ENCODE assay signal across 8 mouse cellular contexts in genomic region chr6:98949286-98949685, GRCm38 (mm10).
DNase-seq lines count a peak whose midpoint lies in the region; ATAC-seq and TF ChIP-seq lines count a peak whose summit lies in the region.

No protein-coding gene starts in this region.

- no peak overlapping the region for H3K9ac ChIP-seq in liver, postnatal 0 days (replicated peaks)
- no peak overlapping the region for H3K9ac ChIP-seq in hindbrain, postnatal 0 days (replicated peaks; ENCODE audit: low read length)

- TF ChIP-seq CTCF in liver, postnatal 0 days (IDR thresholded peaks at IDR 0.05; ENCODE audit: low read depth) = no peak
- no peak for TF ChIP-seq CTCF in embryonic fibroblast, embryonic 13.5 days (IDR thresholded peaks at IDR 0.05; ENCODE audit: borderline replicate concordance, insufficient read depth, low read length)
- no peak for TF ChIP-seq CTCF in hindbrain, postnatal 0 days (IDR thresholded peaks at IDR 0.05; ENCODE audit: low read depth)

- no peaks in the 10 kb centered on the region for H3K9me3 ChIP-seq in liver, postnatal 0 days (ENCODE audit: low read length)
- no peaks in the 10 kb centered on the region for H3K9me3 ChIP-seq in hindbrain, postnatal 0 days (ENCODE audit: low read length)

- no peaks in the 10 kb centered on the region for H3K79me2 ChIP-seq in myocyte (ENCODE audit: control insufficient read depth, insufficient read depth)

- TF ChIP-seq EP300 in liver, postnatal 0 days (IDR thresholded peaks at IDR 0.05; ENCODE audit: low read depth) = no peak

- peak overlapping the region; percentile 30; the same call in 1 of the 2 replicates for H3K27ac ChIP-seq in liver, postnatal 0 days (ENCODE audit: low read depth)
- peak overlapping the region; percentile 20; the same call in 1 of the 2 replicates for H3K27ac ChIP-seq in embryonic fibroblast, embryonic 13.5 days (ENCODE audit: insufficient read depth, low read length)
- 0 out of 2 replicates have a peak overlapping the region, but pooled peaks have one; percentile 29 for H3K27ac ChIP-seq in hindbrain, postnatal 0 days

- H3K4me3 ChIP-seq in liver, postnatal 0 days (ENCODE audit: low read depth, low read length) = no peak overlapping the region
- no peak overlapping the region for H3K4me3 ChIP-seq in embryonic fibroblast, embryonic 13.5 days (ENCODE audit: insufficient read depth, low read length)
- H3K4me3 ChIP-seq in hindbrain, postnatal 0 days (ENCODE audit: low read length) = no peak overlapping the region
- H3K4me3 ChIP-seq in myocyte = no peak overlapping the region

- H3K4me2 ChIP-seq in liver, postnatal 0 days (ENCODE audit: low read depth, low read length) = no peak overlapping the region
- no peak overlapping the region for H3K4me2 ChIP-seq in hindbrain, postnatal 0 days (ENCODE audit: low read depth, low read length)
- H3K4me2 ChIP-seq in myocyte (ENCODE audit: low read depth) = peak overlapping the region; percentile 67

- no peaks in the 10 kb centered on the region for H3K4me1 ChIP-seq in liver, postnatal 0 days (ENCODE audit: insufficient read depth)
- peaks cover 14% of the 10 kb centered on the region for H3K4me1 ChIP-seq in embryonic fibroblast, embryonic 13.5 days (ENCODE audit: control insufficient read depth, insufficient read depth, low read length)
- H3K4me1 ChIP-seq in hindbrain, postnatal 0 days (ENCODE audit: insufficient read depth, low read length) = 0 out of 2 replicates have a peak, but pooled peaks cover 4% of the 10 kb centered on the region

- intact Hi-C loops in left cerebral cortex, postnatal 36 days (cut with DNase I) = loop anchor here (10.0 kb wide), 1 partner anchor 424 kb away; no protein-coding TSS in a partner anchor

- TF ChIP-seq POLR2A in embryonic fibroblast, embryonic 13.5 days (IDR thresholded peaks at IDR 0.05; ENCODE audit: low read depth, low read length) = no peak
- TF ChIP-seq POLR2A in myocyte (IDR thresholded peaks at IDR 0.05; ENCODE audit: insufficient read length, low read depth) = no peak

- peaks cover 44% of the 10 kb centered on the region for H3K36me3 ChIP-seq in liver, postnatal 0 days (replicated peaks; ENCODE audit: insufficient read depth, low read length)
- peaks cover 4% of the 10 kb centered on the region; the same call in 1 of the 2 replicates for H3K36me3 ChIP-seq in hindbrain, postnatal 0 days (ENCODE audit: insufficient read depth, low read length)
- peaks cover 22% of the 10 kb centered on the region for H3K36me3 ChIP-seq in myocyte (ENCODE audit: control insufficient read depth, insufficient read depth)

- 69% methylated on average over 7 of the region's 7 CpGs for WGBS in liver, postnatal 0 days (ENCODE audit: insufficient replicate concordance)
- WGBS in hindbrain, postnatal 0 days = 47% methylated on average over 7 of the region's 7 CpGs

- H3ac ChIP-seq in myocyte (ENCODE audit: control insufficient read depth, insufficient read length) = no peak overlapping the region

- no peak for ATAC-seq in liver, postnatal 0 days
- no peak for ATAC-seq in hindbrain, postnatal 0 days
- ATAC-seq in megakaryocyte-erythroid progenitor cell, adult 5-6 weeks (replicated peaks; ENCODE audit: low FRiP score, low TSS enrichment, poor library complexity, severe bottlenecking) = no peak

- H3K27me3 ChIP-seq in liver, postnatal 0 days (ENCODE audit: insufficient read depth, low read length) = no peaks in the 10 kb centered on the region
- no peaks in the 10 kb centered on the region for H3K27me3 ChIP-seq in hindbrain, postnatal 0 days (ENCODE audit: insufficient read depth, low read length)
- no peaks in the 10 kb centered on the region for H3K27me3 ChIP-seq in myocyte (ENCODE audit: control insufficient read depth, insufficient read depth, insufficient read length)

- DNase-seq in liver, postnatal 0 days = no peak
- no peak for DNase-seq in liver
- DNase-seq in hindbrain, postnatal 0 days (ENCODE audit: low spot score) = peak; percentile 20
- DNase-seq in left cerebral cortex, postnatal 36 days (ENCODE audit: low spot score in 2 of 2) = no peak
- DNase-seq in ovary, postnatal 36 days (ENCODE audit: low spot score) = no peak

TF ChIP-seq in myocyte, 11 proteins besides CTCF, POLR2A, EP300 and RAD21:
- TF ChIP-seq MYOD1 (IDR thresholded peaks at IDR 0.05; ENCODE audit: control insufficient read depth in 1 of 3, insufficient read length in 2 of 3, low read depth in 2 of 3) (no peak), MYOG (IDR thresholded peaks at IDR 0.05; ENCODE audit: control insufficient read depth in 1 of 3, insufficient read depth in 1 of 3, insufficient read length in 2 of 3, low read depth in 2 of 3) (no peak), POLR2AphosphoS2 (IDR thresholded peaks at IDR 0.05; ENCODE audit: insufficient read length, low read depth) (no peak), TCF3 (IDR thresholded peaks at IDR 0.05; ENCODE audit: insufficient read length, low read depth) (no peak), USF1 (IDR thresholded peaks at IDR 0.05; ENCODE audit: low read depth) (no peak), CEBPB (IDR thresholded peaks at IDR 0.05; ENCODE audit: insufficient read depth, poor library complexity, severe bottlenecking) (no peak), E2F4 (IDR thresholded peaks at IDR 0.05; ENCODE audit: insufficient read depth) (no peak), TCF12 (IDR thresholded peaks at IDR 0.05; ENCODE audit: insufficient read depth, poor library complexity, severe bottlenecking) (no peak), SRF (IDR thresholded peaks at IDR 0.05; ENCODE audit: control insufficient read depth, insufficient read length, low read depth) (no peak), MAX (IDR thresholded peaks at IDR 0.05; ENCODE audit: low read depth) (no peak), REST (IDR thresholded peaks at IDR 0.05; ENCODE audit: insufficient read depth, insufficient read length) (no peak)
